Mouse (Mus musculus) MEL (cell line): Measurements from ENCODE around the gene D17H6S53E. TPM values are rescaled to one million over a fixed set of nuclear protein-coding genes. Genes with fewer than 3 reads are reported as not detected.

Experiments
- DNase-seq: peaks from one replicate; pipeline ENCODE4 v3.0.0; 2011; ENCODE audit warnings: low read depth, low spot score
- H3K27ac ChIP-seq: 2 replicates; pipeline ENCODE4 v1.5.1; 2012; ENCODE audit warnings: low read depth, mild to moderate bottlenecking, control low read depth, low read length, moderate library complexity; ENCODE audit not compliant: control insufficient read depth
- H3K27me3 ChIP-seq, 2 experiments: fragments of 150-350 bp in 1 of 2; sonication (generic) in 1 of 2; 2 replicates each; pipeline ENCODE4 v1.6.1; 2012; ENCODE audit warnings: low read length in 2 of 2, mild to moderate bottlenecking in 2 of 2, improper control_type of control experiment in 1 of 2, moderate library complexity in 1 of 2; ENCODE audit not compliant: insufficient read depth in 2 of 2, control insufficient read depth in 1 of 2
- H3K36me3 ChIP-seq, 2 experiments: 2 replicates each; pipeline ENCODE4 v1.6.1; 2012 to 2014; ENCODE audit warnings: low read length in 2 of 2, improper control_type of control experiment in 1 of 2, inconsistent platforms in 1 of 2, mild to moderate bottlenecking in 1 of 2; ENCODE audit not compliant: insufficient read depth in 2 of 2, control insufficient read depth in 1 of 2
- H3K4me1 ChIP-seq, 2 experiments: fragments of 150-350 bp in 1 of 2; sonication (generic) in 1 of 2; 2 replicates each; pipeline ENCODE4 v1.6.1; 2012; ENCODE audit warnings: low read length in 2 of 2, improper control_type of control experiment in 1 of 2, mild to moderate bottlenecking in 1 of 2; ENCODE audit not compliant: insufficient read depth in 2 of 2, control insufficient read depth in 1 of 2
- H3K4me3 ChIP-seq, 2 experiments: fragments of 150-350 bp in 1 of 2; sonication (generic) in 1 of 2; 2 replicates each; pipeline ENCODE4 v1.5.1; 2012; ENCODE audit warnings: low read depth in 2 of 2, low read length in 2 of 2, mild to moderate bottlenecking in 2 of 2, moderate library complexity in 2 of 2, control low read depth in 1 of 2, improper control_type of control experiment in 1 of 2; ENCODE audit not compliant: control insufficient read depth in 1 of 2, insufficient read depth in 1 of 2
- H3K79me2 ChIP-seq: 2 replicates; pipeline ENCODE4 v1.6.1; 2012; ENCODE audit warnings: mild to moderate bottlenecking, low read length, moderate library complexity; ENCODE audit not compliant: control insufficient read depth, poor library complexity, insufficient read depth
- H3K9ac ChIP-seq: 2 replicates; pipeline ENCODE4 v1.6.1; 2012; ENCODE audit warnings: low read depth, mild to moderate bottlenecking, control low read depth, low read length, moderate library complexity; ENCODE audit not compliant: control insufficient read depth, poor library complexity, severe bottlenecking
- H3K9me3 ChIP-seq: fragments of 150-350 bp; sonication (generic); replicated peaks from 2 replicates; pipeline ENCODE4 v1.6.1; 2012; ENCODE audit warnings: mild to moderate bottlenecking, low read length, improper control_type of control experiment, moderate library complexity; ENCODE audit not compliant: insufficient read depth
- BHLHE40 ChIP-seq: IDR thresholded peaks from 2 replicates; pipeline ENCODE4 v1.6.1; 2012; ENCODE audit warnings: low read depth, mild to moderate bottlenecking, inconsistent platforms, low read length, improper control_type of control experiment, borderline replicate concordance
- CHD1 ChIP-seq: IDR thresholded peaks from 2 replicates; pipeline ENCODE4 v1.6.1; 2012; ENCODE audit warnings: low read depth, mild to moderate bottlenecking, inconsistent platforms, low read length, improper control_type of control experiment
- CHD2 ChIP-seq: IDR thresholded peaks from 2 replicates; pipeline ENCODE4 v1.6.1; 2011; ENCODE audit warnings: low read length, improper control_type of control experiment
- ELF1 ChIP-seq: IDR thresholded peaks from 2 replicates; pipeline ENCODE4 v1.6.1; 2014; ENCODE audit warnings: low read depth, mild to moderate bottlenecking, inconsistent platforms, low read length, improper control_type of control experiment, moderate library complexity
- ETS1 ChIP-seq: IDR thresholded peaks from 2 replicates; pipeline ENCODE4 v1.6.1; 2012; ENCODE audit warnings: low read depth, mild to moderate bottlenecking, inconsistent platforms, low read length, improper control_type of control experiment, moderate library complexity
- GABPA ChIP-seq: IDR thresholded peaks from 2 replicates; pipeline ENCODE4 v1.6.1; 2012; ENCODE audit warnings: low read depth, mild to moderate bottlenecking, inconsistent platforms, low read length, improper control_type of control experiment, moderate library complexity
- GATA1 ChIP-seq: IDR thresholded peaks from 2 replicates; pipeline ENCODE4 v1.6.1; 2011; ENCODE audit warnings: low read depth, low read length, improper control_type of control experiment
- HCFC1 ChIP-seq: IDR thresholded peaks from 2 replicates; pipeline ENCODE4 v1.6.1; 2012; ENCODE audit warnings: low read depth, mild to moderate bottlenecking, inconsistent platforms, low read length, improper control_type of control experiment, moderate library complexity
- JUND ChIP-seq: IDR thresholded peaks from 2 replicates; pipeline ENCODE4 v1.6.1; 2011; ENCODE audit warnings: low read depth, mild to moderate bottlenecking, improper control_type of control experiment, low read length
- MAFK ChIP-seq: IDR thresholded peaks from 2 replicates; pipeline ENCODE4 v1.6.1; 2011; ENCODE audit warnings: low read depth, mild to moderate bottlenecking, low read length, improper control_type of control experiment, borderline replicate concordance
- MAX ChIP-seq: IDR thresholded peaks from 2 replicates; pipeline ENCODE4 v1.6.1; 2011; ENCODE audit warnings: low read length, improper control_type of control experiment
- MEF2A ChIP-seq: IDR thresholded peaks from 2 replicates; pipeline ENCODE4 v1.6.1; 2014; ENCODE audit warnings: low read depth, mild to moderate bottlenecking, inconsistent platforms, low read length, improper control_type of control experiment; ENCODE audit not compliant: poor library complexity, insufficient replicate concordance, severe bottlenecking; ENCODE audit errors: extremely low read depth
- MYB ChIP-seq: IDR thresholded peaks from 2 replicates; pipeline ENCODE4 v1.6.1; 2011; ENCODE audit warnings: mild to moderate bottlenecking, low read depth, low read length, improper control_type of control experiment
- POLR2AphosphoS5 ChIP-seq: IDR thresholded peaks from 2 replicates; pipeline ENCODE4 v1.6.1; 2012; ENCODE audit warnings: low read depth, borderline replicate concordance, mild to moderate bottlenecking, inconsistent platforms, low read length, moderate library complexity, mixed read lengths
- RCOR1 ChIP-seq: IDR thresholded peaks from 2 replicates; pipeline ENCODE4 v1.6.1; 2012; ENCODE audit warnings: low read depth, mild to moderate bottlenecking, inconsistent platforms, low read length, improper control_type of control experiment
- TAL1 ChIP-seq: IDR thresholded peaks from 2 replicates; pipeline ENCODE4 v1.6.1; 2012; ENCODE audit warnings: mild to moderate bottlenecking, inconsistent platforms, low read length, moderate library complexity, mixed read lengths
- TBP ChIP-seq: IDR thresholded peaks from 2 replicates; pipeline ENCODE4 v1.8.0; 2011; ENCODE audit warnings: low read depth, low read length, improper control_type of control experiment
- UBTF ChIP-seq: IDR thresholded peaks from 2 replicates; pipeline ENCODE4 v1.6.1; 2012; ENCODE audit warnings: low read depth, mild to moderate bottlenecking, inconsistent platforms, low read length, improper control_type of control experiment, moderate library complexity, borderline replicate concordance; ENCODE audit not compliant: insufficient read depth
- USF1 ChIP-seq: IDR thresholded peaks from 2 replicates; pipeline ENCODE4 v1.6.1; 2014; ENCODE audit warnings: low read depth, mild to moderate bottlenecking, inconsistent platforms, low read length, improper control_type of control experiment, moderate library complexity
- USF2 ChIP-seq, 2 experiments: IDR thresholded peaks; 2 replicates each; pipeline ENCODE4 v1.6.1; 2011 to 2012; ENCODE audit warnings: improper control_type of control experiment in 2 of 2, low read length in 2 of 2, borderline replicate concordance in 1 of 2, inconsistent platforms in 1 of 2, low read depth in 1 of 2, mild to moderate bottlenecking in 1 of 2; ENCODE audit not compliant: insufficient read depth in 1 of 2
- ZMIZ1 ChIP-seq: IDR thresholded peaks from 2 replicates; pipeline ENCODE4 v1.6.1; 2012; ENCODE audit warnings: low read depth, mild to moderate bottlenecking, inconsistent platforms, low read length, improper control_type of control experiment, moderate library complexity
- ZNF384 ChIP-seq: IDR thresholded peaks from 2 replicates; pipeline ENCODE4 v1.6.1; 2012; ENCODE audit warnings: low read depth, mild to moderate bottlenecking, inconsistent platforms, low read length, improper control_type of control experiment
- polyA plus RNA-seq, 2 experiments: library from polyadenylated mRNA; stranded (reverse) in 1 of 2; unstranded in 1 of 2; fragments of >175 nt in 1 of 2; fragments of >200 nt in 1 of 2; gene quantifications; 2 replicates each; pipeline versions ENCODE4 v1.2.1 to v1.2.4; 2012; ENCODE audit warnings: low replicate concordance in 2 of 2, low read depth in 1 of 2; ENCODE audit not compliant: insufficient read length in 2 of 2, insufficient read depth in 1 of 2, missing spikeins in 1 of 2
- total RNA-seq: library from RNA; depleted of rRNA; stranded (reverse); fragments of 300-350 nt; gene quantifications from 2 replicates; pipeline ENCODE4 v1.2.3, GENCODE M21; 2012

The D17H6S53E gene
- total and polyA plus RNA-seq, 3 experiments: 11.6 to 13.6 TPM; not detected in 1

DNA sequence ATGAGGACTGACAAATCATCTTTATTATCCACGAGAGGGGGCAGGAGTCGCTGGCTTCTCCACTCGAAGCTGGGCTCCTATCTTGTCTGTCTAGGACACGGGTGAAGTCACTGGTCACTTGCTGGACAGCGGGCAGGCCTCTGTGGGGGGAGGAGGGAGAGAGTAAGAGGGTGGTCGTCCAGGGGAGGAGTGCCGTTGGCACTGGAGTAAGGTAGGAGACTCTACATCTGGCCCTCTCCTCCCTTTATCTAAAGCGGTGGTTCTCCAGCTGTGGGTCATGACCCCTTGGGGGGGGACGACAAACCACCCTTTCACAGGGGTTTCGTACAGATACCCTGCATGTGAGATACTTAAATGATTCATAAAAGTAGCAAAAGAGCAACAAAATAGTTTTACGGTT lies 2.8 kb downstream of the D17H6S53E start:
- Histone ChIP-seq H3K79me2 (peaks cover 22% of the 10 kb centered on the region), H3K4me3 (no peak overlapping the region), H3K9ac (no peak overlapping the region), H3K27ac (no peak overlapping the region), H3K36me3 (peaks cover 0 to 12% of the 10 kb centered on the region in 2 experiments; a peak in 2 of 4 replicates), H3K27me3 (no peaks in the 10 kb centered on the region), H3K9me3 (no peaks in the 10 kb centered on the region), H3K4me1 (peaks cover 6 to 11% of the 10 kb centered on the region in 2 experiments)
- TF ChIP-seq ZMIZ1 (no peak), ZNF384 (no peak), RCOR1 (no peak), USF1 (no peak), BHLHE40 (no peak), JUND (no peak), CHD2 (no peak)
- DNase-seq: no peak

DNA sequence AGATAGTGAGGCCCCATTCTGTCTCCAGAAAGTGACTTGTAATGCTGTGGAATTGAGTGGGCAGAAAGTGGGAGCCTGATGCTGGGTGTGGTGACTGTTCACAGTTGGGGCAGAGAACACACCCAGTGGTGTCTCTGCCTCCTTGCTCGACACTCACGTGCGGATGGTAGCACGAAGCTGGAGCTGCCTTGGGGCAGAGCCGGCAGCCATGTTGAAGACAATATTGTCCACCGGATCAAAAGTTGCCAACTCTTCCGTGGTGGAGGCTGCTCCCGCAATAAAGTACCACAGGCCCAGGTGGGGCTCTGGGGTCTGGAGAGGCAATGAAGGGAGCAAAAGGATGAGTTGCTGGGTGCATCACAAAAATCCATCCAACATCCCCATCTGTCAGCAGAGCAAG lies 4.9 kb downstream of the D17H6S53E start:
- Histone ChIP-seq H3K27ac (no peak overlapping the region), H3K79me2 (peaks cover 30% of the 10 kb centered on the region), H3K9ac (no peak overlapping the region), H3K4me1 (peaks cover 0 to 5% of the 10 kb centered on the region in 2 experiments; a peak in 1 of 4 replicates), H3K27me3 (no peaks in the 10 kb centered on the region), H3K4me3 (no peak overlapping the region), H3K9me3 (no peaks in the 10 kb centered on the region), H3K36me3 (peaks cover 0 to 3% of the 10 kb centered on the region in 2 experiments; a peak in 1 of 4 replicates)
- TF ChIP-seq CHD1: no peak
- TF ChIP-seq MAX: no peak
- no peak for TF ChIP-seq UBTF
- TF ChIP-seq MAFK: no peak
- no peak for TF ChIP-seq RCOR1
- no peak for TF ChIP-seq TAL1
- no peak for TF ChIP-seq MEF2A
- TF ChIP-seq ELF1: no peak
- no peak for TF ChIP-seq BHLHE40
- no peak for TF ChIP-seq GABPA
- no peak for TF ChIP-seq TBP
- no peak for TF ChIP-seq USF2 (IDR thresholded peaks at IDR 0.05; ENCODE audit: borderline replicate concordance in 1 of 2, insufficient read depth in 1 of 2, low read depth in 1 of 2, low read length in 2 of 2)
- TF ChIP-seq MYB: no peak
- no peak for TF ChIP-seq POLR2AphosphoS5
- TF ChIP-seq HCFC1: no peak
- no peak for TF ChIP-seq ETS1
- no peak for TF ChIP-seq GATA1
- no peak for TF ChIP-seq ZNF384
- no peak for DNase-seq
